ENCODE assay signal across 24 mouse cellular contexts in genomic region chr11:107638137-107638536, GRCm38 (mm10).
A peak's percentile ranks its signal among the peaks of the same experiment; 100 is the strongest.
DNase-seq lines count a peak whose midpoint lies in the region; ATAC-seq and TF ChIP-seq lines count a peak whose summit lies in the region.
"Had no signal": no experiment of that assay in that cellular context is flagged by ENCODE, and none has a peak within 500 bp of the region (broad histone marks: within the 10 kb centered on the region; RNA-seq: fewer than 3 reads in every experiment).

No protein-coding gene starts in this region.

- DNase-seq in heart, adult 11 months, result peak; percentile 37
- DNase-seq in heart, postnatal 36 days, result no peak
- no peak for DNase-seq in right cerebral cortex, postnatal 25 days
- DNase-seq in retina, postnatal 1 day, result no peak
- DNase-seq in layer of hippocampus, adult 18-20 months (ENCODE audit: low spot score in 2 of 2), result no peak
- DNase-seq: adrenal gland, adult 8-10 months; adrenal gland, postnatal 14 days; adrenal gland, postnatal 36 days; cerebellum, adult 11 months; cerebellum, adult 18-20 months; cerebellum, adult 8-10 months; cerebellum, adult 9-11 months; cerebellum, postnatal 14 days; cerebellum, postnatal 36 days; forebrain, postnatal 0 days had no signal

- H3K27ac ChIP-seq in bone marrow macrophage, adult 2 months (ENCODE audit: insufficient read depth, low read depth, low read length), result peak overlapping the region; percentile 62
- H3K27ac ChIP-seq: embryonic facial prominence, embryonic 10.5 days; embryonic facial prominence, embryonic 12.5 days; forebrain, embryonic 13.5 days; forebrain, embryonic 15.5 days had no signal

- H3K4me1 ChIP-seq in bone marrow macrophage, adult 2 months (ENCODE audit: control insufficient read depth, insufficient read depth, low read length), result peaks cover 23% of the 10 kb centered on the region
- H3K4me1 ChIP-seq: embryonic facial prominence, embryonic 10.5 days; embryonic facial prominence, embryonic 12.5 days; forebrain, embryonic 13.5 days; forebrain, embryonic 15.5 days had no signal

- no peak for TF ChIP-seq POLR2A in bone marrow macrophage, adult 2 months (IDR thresholded peaks at IDR 0.05; ENCODE audit: borderline replicate concordance, low read depth, low read length)

- TF ChIP-seq CTCF in bone marrow macrophage, adult 2 months (IDR thresholded peaks at IDR 0.05; ENCODE audit: low read depth, low read length), result no peak

- peak; percentile 85 for ATAC-seq in granulocyte monocyte progenitor cell, adult 5-6 weeks (replicated peaks; ENCODE audit: poor library complexity, severe bottlenecking)
- ATAC-seq in megakaryocyte progenitor cell, adult 5-6 weeks (replicated peaks; ENCODE audit: poor library complexity), result peak; percentile 61
- ATAC-seq: activated CD4-positive, CD25-positive, alpha-beta regulatory T cell, adult 4 months; forebrain, embryonic 13.5 days; forebrain, embryonic 15.5 days; forebrain, postnatal 0 days; Patski had no signal

- H3K4me3 ChIP-seq in bone marrow macrophage, adult 2 months (ENCODE audit: insufficient read depth, low read length), result no peak overlapping the region
- H3K4me3 ChIP-seq: embryonic facial prominence, embryonic 10.5 days; embryonic facial prominence, embryonic 12.5 days; forebrain, embryonic 13.5 days; forebrain, embryonic 15.5 days had no signal

- intact Hi-C loops in heart, postnatal 36 days (cut with DNase I), result no loop called here
